Mouse (Mus musculus): ENCODE data around the gene Sepsecs.

DNA sequence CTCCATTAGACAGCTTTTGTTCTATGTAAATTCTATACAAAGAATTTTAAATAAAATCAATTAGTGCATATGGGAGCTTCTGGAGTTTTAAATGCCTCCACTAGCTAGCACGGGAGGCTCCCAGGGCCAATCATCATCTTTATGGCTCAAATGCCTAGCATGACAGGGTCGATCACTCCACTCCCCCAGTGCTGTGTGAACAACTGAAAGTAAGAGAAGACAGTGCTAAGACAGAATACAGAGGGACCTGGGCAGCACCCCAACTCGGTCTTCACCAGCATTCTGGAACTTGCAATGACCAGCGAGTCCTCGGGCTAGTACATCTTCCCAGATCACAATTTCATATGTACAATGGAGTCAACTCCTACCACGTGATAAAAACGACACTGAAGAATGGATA, 16.9 kb downstream of the Sepsecs start:
- no peak for TF ChIP-seq CTCF (IDR thresholded peaks at IDR 0.05)
- TF ChIP-seq EP300 (IDR thresholded peaks at IDR 0.05) = no peak
